ENCODE assay signal across 8 mouse cellular contexts in genomic region chr2:122638029-122638428, GRCm38 (mm10). TPM values are rescaled to one million over a fixed set of nuclear protein-coding genes. Genes with fewer than 3 reads are reported as not detected.
DNase-seq lines count a peak whose midpoint lies in the region; ATAC-seq and TF ChIP-seq lines count a peak whose summit lies in the region.

No protein-coding gene starts in this region.

- no peak for TF ChIP-seq POLR2A in small intestine, adult 2 months (IDR thresholded peaks at IDR 0.05; ENCODE audit: low read depth, low read length)

- 30% methylated on average over 12 of the region's 12 CpGs for WGBS in lung, postnatal 0 days
- WGBS in forebrain, embryonic 14.5 days = 32% methylated on average over 12 of the region's 12 CpGs
- 31% methylated on average over 12 of the region's 12 CpGs for WGBS in limb, embryonic 15.5 days
- WGBS in small intestine, adult 2 months = 39% methylated on average over 12 of the region's 12 CpGs

- H3K4me1 ChIP-seq in lung, postnatal 0 days (ENCODE audit: insufficient read depth, low read depth, low read length) = no peaks in the 10 kb centered on the region
- peaks cover 3% of the 10 kb centered on the region; the same call in 1 of the 2 replicates for H3K4me1 ChIP-seq in forebrain, embryonic 14.5 days (ENCODE audit: control insufficient read depth, insufficient read depth, low read length)
- H3K4me1 ChIP-seq in limb, embryonic 15.5 days = peaks cover 6% of the 10 kb centered on the region
- H3K4me1 ChIP-seq in small intestine, adult 2 months (ENCODE audit: control insufficient read depth, insufficient read depth, insufficient read length, low read length) = no peaks in the 10 kb centered on the region

- no peak for DNase-seq in lung, postnatal 0 days (ENCODE audit: low spot score)
- no peak for DNase-seq in lung, postnatal 14 days
- no peak for DNase-seq in forebrain, embryonic 14.5 days (ENCODE audit: low spot score)
- no peak for DNase-seq in embryo, embryonic 10.5 days (ENCODE audit: low spot score)
- DNase-seq in Muller cell, postnatal 12 days (ENCODE audit: inconsistent ontology term) = no peak
- no peak for DNase-seq in cerebellum, adult 8-10 months

- peaks cover 3% of the 10 kb centered on the region; the same call in 1 of the 2 replicates for H3K36me3 ChIP-seq in lung, postnatal 0 days (ENCODE audit: insufficient read depth, low read length)
- peaks cover 13% of the 10 kb centered on the region for H3K36me3 ChIP-seq in forebrain, embryonic 14.5 days (ENCODE audit: control insufficient read depth, insufficient read depth, low read length)
- peaks cover 13% of the 10 kb centered on the region for H3K36me3 ChIP-seq in limb, embryonic 15.5 days
- peaks cover 6% of the 10 kb centered on the region for H3K36me3 ChIP-seq in small intestine, adult 2 months (ENCODE audit: control insufficient read depth, insufficient read depth, low read length)

- H3K27ac ChIP-seq in lung, postnatal 0 days (ENCODE audit: low read length) = no peak overlapping the region
- H3K27ac ChIP-seq in forebrain, embryonic 14.5 days (ENCODE audit: low read depth, low read length) = no peak overlapping the region
- H3K27ac ChIP-seq in limb, embryonic 15.5 days = no peak overlapping the region
- H3K27ac ChIP-seq in small intestine, adult 2 months (ENCODE audit: insufficient read depth, low read depth, low read length) = no peak overlapping the region

- no peaks in the 10 kb centered on the region for H3K9me3 ChIP-seq in lung, postnatal 0 days (ENCODE audit: low read length)
- no peaks in the 10 kb centered on the region for H3K9me3 ChIP-seq in forebrain, embryonic 14.5 days (replicated peaks; ENCODE audit: control insufficient read depth, low read length)
- H3K9me3 ChIP-seq in limb, embryonic 15.5 days = no peaks in the 10 kb centered on the region

- H3K27me3 ChIP-seq in lung, postnatal 0 days (replicated peaks; ENCODE audit: insufficient read depth, low read length) = 0 out of 2 replicates have a peak, but pooled peaks cover 5% of the 10 kb centered on the region
- H3K27me3 ChIP-seq in forebrain, embryonic 14.5 days (replicated peaks; ENCODE audit: control insufficient read depth, insufficient read depth, low read length) = 0 out of 2 replicates have a peak, but pooled peaks cover 5% of the 10 kb centered on the region
- H3K27me3 ChIP-seq in limb, embryonic 15.5 days = peaks cover 14% of the 10 kb centered on the region; the same call in 1 of the 2 replicates
- no peaks in the 10 kb centered on the region for H3K27me3 ChIP-seq in small intestine, adult 2 months (ENCODE audit: control insufficient read depth, insufficient read depth, low read length)

- no peak for TF ChIP-seq CTCF in lung, postnatal 0 days (IDR thresholded peaks at IDR 0.05)
- TF ChIP-seq CTCF in small intestine, adult 2 months (IDR thresholded peaks at IDR 0.05; ENCODE audit: extremely low read depth, insufficient read length, insufficient replicate concordance, low read depth, low read length) = no peak

- H3K4me3 ChIP-seq in lung, postnatal 0 days (ENCODE audit: low read depth, low read length) = 0 out of 2 replicates have a peak overlapping the region, but pooled peaks have one; percentile 14
- peak overlapping the region; percentile 33 for H3K4me3 ChIP-seq in forebrain, embryonic 14.5 days (ENCODE audit: low read depth, low read length)
- H3K4me3 ChIP-seq in limb, embryonic 15.5 days = peak overlapping the region; percentile 39
- peak overlapping the region; percentile 80 for H3K4me3 ChIP-seq in small intestine, adult 2 months (ENCODE audit: low read depth, low read length)

- H3K4me2 ChIP-seq in lung, postnatal 0 days (replicated peaks; ENCODE audit: low read depth, low read length) = peak overlapping the region; percentile 52
- H3K4me2 ChIP-seq in forebrain, embryonic 14.5 days (ENCODE audit: low read length) = peak overlapping the region; percentile 69
- peak overlapping the region; percentile 76 for H3K4me2 ChIP-seq in limb, embryonic 15.5 days

- ATAC-seq in lung, postnatal 0 days = no peak
- ATAC-seq in forebrain, embryonic 14.5 days = no peak
- no peak for ATAC-seq in limb, embryonic 15.5 days (ENCODE audit: insufficient number of reproducible peaks, low FRiP score, low TSS enrichment, low read depth)

- H3K9ac ChIP-seq in lung, postnatal 0 days (replicated peaks; ENCODE audit: low read depth) = no peak overlapping the region
- H3K9ac ChIP-seq in forebrain, embryonic 14.5 days (ENCODE audit: low read length) = peak overlapping the region; percentile 48
- no peak overlapping the region for H3K9ac ChIP-seq in limb, embryonic 15.5 days

- TF ChIP-seq EP300 in lung, postnatal 0 days (IDR thresholded peaks at IDR 0.05) = no peak

RNA-seq across cellular contexts. Expression of gene AA467197, which starts 1.2 kb away (rescaled TPM):
- 1.3 and 2.6 TPM in 2 replicates for polyA plus RNA-seq in lung, postnatal 0 days (2015; fragmentation: Nextera tagmentation; extraction: Ambion mirVana)
- 0.36 TPM in 1 of 2 replicates, not detected in the other for polyA plus RNA-seq in forebrain, embryonic 14.5 days (2014; fragmentation: Nextera tagmentation; extraction: Ambion mirVana)
- 0.35 TPM in 1 of 2 replicates, not detected in the other for polyA plus RNA-seq in limb, embryonic 15.5 days (2015; fragmentation: Nextera tagmentation; extraction: Ambion mirVana)
- 8.6 and 9.7 TPM in 2 replicates for polyA plus RNA-seq in small intestine, adult 2 months (2012; rRNA removed)

RNA-seq across cellular contexts. Expression of gene Gatm, which starts 26.9 kb away (rescaled TPM):
- 3.0 and 3.7 TPM in 2 replicates for polyA plus RNA-seq in lung, postnatal 0 days (2015; fragmentation: Nextera tagmentation; extraction: Ambion mirVana)
- 26.1 and 32.5 TPM in 2 replicates for polyA plus RNA-seq in forebrain, embryonic 14.5 days (2014; fragmentation: Nextera tagmentation; extraction: Ambion mirVana)
- 40.2 and 90.6 TPM in 2 replicates for polyA plus RNA-seq in limb, embryonic 15.5 days (2015; fragmentation: Nextera tagmentation; extraction: Ambion mirVana)
- polyA plus RNA-seq in small intestine, adult 2 months (2012; rRNA removed) = 2.0 and 31.7 TPM in 2 replicates

Comparison
In these comparisons a context has a peak if more than half of its experiments do, and no peak if none do; other contexts are left out.
1. H3K4me3 ChIP-seq: peak in every context shown above with its lines; median percentile 80 in small intestine, adult 2 months; 39 in limb, embryonic 15.5 days; 33 in forebrain, embryonic 14.5 days; 14 in lung, postnatal 0 days.